Mouse (Mus musculus): Measurements from ENCODE around the gene Pla2g15. TPM values are rescaled to one million over a fixed set of nuclear protein-coding genes. Genes with fewer than 3 reads are reported as not detected.

The Pla2g15 gene
- 8.8 to 11.3 TPM (median 9.7 TPM) in 4 replicates for total RNA-seq (2023; ENCODE audit: inconsistent age)

GRCm38 (mm10) chr8:106149801-106150652, at the start of gene Pla2g15:
Gene Pla2g15, plus strand, starts transcription at chr8:106150399.

GRCm38 (mm10) chr8:106136156-106137130, 13.8 kb upstream of the Pla2g15 start, which contains the start of gene Esrp2:
Gene Esrp2, minus strand, starts transcription at chr8:106136974.

GRCm38 (mm10) chr8:106168356-106169016, 18.3 kb downstream of the Pla2g15 start, which contains the start of gene Slc7a6:
Gene Slc7a6, plus strand, starts transcription at chr8:106168857.

GRCm38 (mm10) chr8:106210821-106211345, 60.7 kb downstream of the Pla2g15 start, which contains the start of the genes Slc7a6os and Prmt7:
Gene Slc7a6os, minus strand, starts transcription at chr8:106210935.
Gene Prmt7, plus strand, starts transcription at chr8:106210936.

Other genes starting within 250 kb of the Pla2g15 start
- 23.9 to 26.9 TPM (median 25.8 TPM) in 4 replicates for gene Pskh1, start 250.0 kb upstream of the Pla2g15 start, total RNA-seq (2023; ENCODE audit: inconsistent age)
- gene Ctrl, start 216.5 kb upstream of the Pla2g15 start, total RNA-seq (2023; ENCODE audit: inconsistent age): 2.1 to 5.5 TPM (median 3.4 TPM) in 4 replicates
- 123 to 171 TPM (median 149 TPM) in 4 replicates for gene Psmb10, start 212.0 kb upstream of the Pla2g15 start, total RNA-seq (2023; ENCODE audit: inconsistent age)
- 0.39 to 0.51 TPM in 2 of 4 replicates, not detected in the others for gene Lcat, start 207.0 kb upstream of the Pla2g15 start, total RNA-seq (2023; ENCODE audit: inconsistent age)
- gene Slc12a4, start 184.3 kb upstream of the Pla2g15 start, total RNA-seq (2023; ENCODE audit: inconsistent age): 10.4 to 17.1 TPM (median 12.3 TPM) in 4 replicates
- not detected in 4 replicates for gene Dpep3, start 171.0 kb upstream of the Pla2g15 start, total RNA-seq (2023; ENCODE audit: inconsistent age)
- gene Dus2, start 159.1 kb upstream of the Pla2g15 start, total RNA-seq (2023; ENCODE audit: inconsistent age): 30.7 to 40.1 TPM (median 34.2 TPM) in 4 replicates
- gene Dpep2nb, start 144.4 kb upstream of the Pla2g15 start, total RNA-seq (2023; ENCODE audit: inconsistent age): not detected in 4 replicates
- gene Ddx28, start 138.5 kb upstream of the Pla2g15 start, total RNA-seq (2023; ENCODE audit: inconsistent age): 7.0 to 8.3 TPM (median 7.8 TPM) in 4 replicates
- 166 to 190 TPM (median 187 TPM) in 4 replicates for gene Nfatc3, start 91.6 kb upstream of the Pla2g15 start, total RNA-seq (2023; ENCODE audit: inconsistent age)
- gene Esrp2, start 13.4 kb upstream of the Pla2g15 start, total RNA-seq (2023; ENCODE audit: inconsistent age): not detected in 4 replicates
- gene Slc7a6, start 18.5 kb downstream of the Pla2g15 start, total RNA-seq (2023; ENCODE audit: inconsistent age): 29.1 to 35.1 TPM (median 30.3 TPM) in 4 replicates
- gene Slc7a6os, start 60.5 kb downstream of the Pla2g15 start, total RNA-seq (2023; ENCODE audit: inconsistent age): 59.9 to 68.4 TPM (median 63.9 TPM) in 4 replicates
- 32.3 to 40.1 TPM (median 35.3 TPM) in 4 replicates for gene Prmt7, start 60.5 kb downstream of the Pla2g15 start, total RNA-seq (2023; ENCODE audit: inconsistent age)
- gene Smpd3, start 187.6 kb downstream of the Pla2g15 start, total RNA-seq (2023; ENCODE audit: inconsistent age): 5.8 to 7.1 TPM (median 6.3 TPM) in 4 replicates

All from B cell, adult (primary cell).